Mouse (Mus musculus): ENCODE results near the gene Tab2.
A peak's percentile ranks its signal among the peaks of the same experiment; 100 is the strongest.

The Tab2 gene

DNA sequence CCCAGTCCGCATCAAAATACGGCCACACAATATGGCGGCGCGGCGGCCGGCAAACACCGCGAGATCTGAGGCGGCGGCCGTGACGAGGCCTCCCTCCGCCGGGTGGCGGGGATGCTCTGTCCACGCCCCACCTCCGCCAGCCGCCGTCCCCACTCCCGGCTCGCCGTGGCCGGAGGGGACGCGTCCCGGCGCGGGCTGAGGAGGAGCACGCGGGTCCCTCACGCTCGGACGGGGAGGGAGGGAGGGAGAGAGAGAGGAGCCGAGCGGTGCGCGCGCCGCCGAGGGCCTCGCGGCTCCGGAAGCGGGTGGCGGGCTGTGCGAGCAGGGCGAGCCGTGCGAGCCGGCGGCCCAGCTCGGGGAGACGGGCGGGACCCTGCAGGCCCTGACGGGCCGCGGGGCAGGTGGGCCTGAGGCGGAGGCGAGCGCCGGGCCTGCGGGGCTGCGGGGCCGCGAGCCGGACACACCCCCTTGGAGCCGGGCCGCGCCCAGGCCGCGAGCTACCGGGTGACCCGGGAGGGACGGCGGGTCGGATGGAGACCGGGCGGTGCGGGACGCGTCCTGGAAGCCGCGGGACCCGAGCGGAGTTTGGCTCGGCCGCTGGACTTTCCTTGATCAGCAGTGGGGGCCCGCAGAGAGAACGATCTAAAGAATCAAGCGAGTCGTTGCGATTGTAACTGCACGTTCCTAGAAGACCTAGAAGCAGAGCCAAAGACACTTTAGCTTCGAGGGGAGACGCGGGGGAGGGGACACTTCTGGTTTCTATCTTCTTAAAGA is at the start of gene Tab2:
TSS of gene Tab2 (minus strand) at position 3 of the 774 bp plus-strand sequence.
- peak; percentile 93 for DNase-seq

DNA sequence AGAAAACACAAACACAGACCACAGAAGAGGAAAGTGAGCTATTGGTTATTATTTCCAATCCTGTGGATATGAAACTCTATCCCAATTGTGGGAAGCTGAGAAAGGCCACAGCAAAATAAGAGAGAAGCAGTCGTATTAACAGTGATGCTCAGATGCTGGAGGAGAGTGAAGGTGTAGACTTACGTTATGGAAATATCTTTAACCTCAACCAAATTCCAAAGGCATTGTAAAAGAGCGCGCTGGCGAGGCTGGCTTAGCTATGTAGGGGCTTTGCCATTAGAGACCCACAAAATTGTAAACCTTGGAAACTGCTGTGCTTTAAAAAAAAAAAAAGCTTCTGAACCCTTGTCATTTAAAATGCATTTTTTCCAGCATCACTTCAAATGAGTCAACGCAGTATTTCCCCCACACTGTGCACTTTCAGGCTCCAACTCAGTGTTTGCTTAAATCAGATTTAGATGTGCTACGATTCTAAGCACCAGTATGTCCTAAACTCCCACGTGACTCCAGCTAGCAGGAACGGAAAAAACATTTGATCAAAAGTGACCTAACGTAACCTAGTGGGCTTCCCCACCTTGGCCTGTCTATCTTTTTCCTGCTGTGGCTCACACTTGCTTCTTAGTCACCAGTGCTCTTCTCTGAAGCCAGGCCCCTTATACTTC is 36.4 kb upstream of the Tab2 start:
- DNase-seq, result no peak

DNA sequence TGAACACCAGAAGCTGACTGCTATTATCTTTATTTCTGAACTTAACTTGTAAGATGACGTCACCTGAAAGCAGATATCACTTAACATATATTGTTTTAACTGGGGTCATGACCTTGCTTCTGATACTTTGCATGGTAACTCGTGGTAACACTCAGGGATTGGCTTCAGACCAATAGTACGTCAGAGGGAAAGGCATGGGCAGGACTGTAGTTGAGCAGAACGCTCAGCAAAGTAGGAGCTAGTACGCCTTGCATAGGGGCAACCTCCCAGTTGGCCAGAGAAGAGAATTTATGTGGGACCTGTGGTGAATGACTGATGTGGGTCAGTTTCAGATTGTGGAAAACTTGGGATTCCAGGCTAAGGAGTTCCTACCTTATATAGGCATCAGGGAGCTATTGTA is 35.6 kb upstream of the Tab2 start:
- DNase-seq, result no peak

DNA sequence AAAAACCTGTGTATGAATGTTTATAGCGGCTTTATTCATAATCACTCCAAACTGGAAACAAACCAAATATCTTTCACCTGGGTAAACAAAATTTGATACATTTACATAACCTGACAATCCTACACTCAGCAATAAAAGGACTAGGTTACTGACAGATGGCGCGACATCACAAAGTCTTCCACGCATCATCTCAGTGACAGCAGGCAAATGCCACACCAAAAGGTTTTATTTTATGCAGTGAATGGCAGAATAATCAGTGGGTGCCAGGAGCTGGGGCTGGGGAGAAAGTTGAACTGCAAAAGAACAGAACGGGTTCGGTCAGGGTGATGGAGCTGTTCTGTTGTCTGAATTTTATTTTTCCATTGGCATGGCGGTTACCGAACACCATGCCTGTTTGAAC is 31.5 kb upstream of the Tab2 start:
- DNase-seq, result no peak

DNA sequence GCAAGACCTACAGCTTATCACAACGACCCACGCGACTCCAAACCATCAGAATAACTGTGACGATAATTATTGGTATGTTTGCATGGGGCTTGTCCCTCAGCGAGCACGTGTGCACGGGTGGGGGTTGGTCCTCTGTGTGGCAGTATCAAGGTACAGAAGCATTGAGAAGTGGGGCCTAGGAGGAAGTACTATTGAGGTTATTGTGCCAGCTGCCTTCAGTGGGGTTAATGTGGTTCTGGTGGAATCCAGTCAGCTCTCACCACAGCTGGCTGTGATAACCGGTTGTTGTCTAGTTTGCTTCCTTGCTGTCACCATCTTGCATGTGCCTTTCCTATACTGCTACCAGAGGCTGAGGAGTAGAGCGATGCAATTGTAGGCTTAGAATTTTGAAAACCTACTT is 20.4 kb upstream of the Tab2 start:
- peak; percentile 20 for DNase-seq

DNA sequence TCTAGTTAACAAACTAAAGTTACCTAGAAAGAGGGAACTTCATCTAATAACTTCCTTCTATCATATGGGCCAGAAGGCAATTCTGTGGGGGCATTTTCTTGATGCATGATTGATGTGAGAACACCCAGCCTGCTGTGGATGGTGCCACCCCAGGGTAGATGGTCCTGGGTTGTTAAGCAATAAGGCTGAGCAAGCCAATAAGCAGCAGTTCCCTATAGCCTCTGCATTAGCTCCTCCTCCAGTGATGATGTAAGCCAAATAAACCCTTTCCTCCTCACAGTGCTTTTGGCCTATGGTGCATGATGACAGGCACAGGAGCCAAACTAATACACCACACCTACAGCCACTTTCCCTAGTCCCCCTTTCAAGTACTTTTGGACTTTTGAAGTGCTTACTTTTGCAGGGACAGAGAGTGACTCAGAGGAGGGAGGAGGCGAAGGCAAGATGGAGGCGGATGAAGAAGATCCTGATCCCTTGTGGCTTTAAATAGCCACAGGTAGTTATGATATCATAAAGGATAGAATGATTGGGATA is 12.8 kb upstream of the Tab2 start:
- no peak for DNase-seq

DNA sequence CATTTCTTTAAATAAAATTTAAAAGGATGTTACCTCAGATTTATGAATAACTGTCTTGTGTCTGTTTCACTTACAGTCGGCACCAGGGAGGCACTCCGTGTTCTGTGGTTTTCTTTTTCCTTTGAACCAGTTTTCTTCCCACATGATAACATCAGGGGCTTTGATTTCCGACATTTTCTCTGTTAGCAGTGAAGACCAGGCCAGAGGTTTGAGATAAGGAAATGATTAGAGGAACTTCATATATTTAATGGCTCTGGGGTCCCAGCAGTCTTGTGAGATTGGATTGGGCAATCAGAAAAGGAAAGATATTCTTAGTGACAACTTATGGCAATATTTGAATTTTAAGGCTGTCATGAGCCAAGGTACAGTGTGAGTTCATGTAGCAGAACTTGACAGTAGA is 11.1 kb upstream of the Tab2 start:
- no peak for DNase-seq

DNA sequence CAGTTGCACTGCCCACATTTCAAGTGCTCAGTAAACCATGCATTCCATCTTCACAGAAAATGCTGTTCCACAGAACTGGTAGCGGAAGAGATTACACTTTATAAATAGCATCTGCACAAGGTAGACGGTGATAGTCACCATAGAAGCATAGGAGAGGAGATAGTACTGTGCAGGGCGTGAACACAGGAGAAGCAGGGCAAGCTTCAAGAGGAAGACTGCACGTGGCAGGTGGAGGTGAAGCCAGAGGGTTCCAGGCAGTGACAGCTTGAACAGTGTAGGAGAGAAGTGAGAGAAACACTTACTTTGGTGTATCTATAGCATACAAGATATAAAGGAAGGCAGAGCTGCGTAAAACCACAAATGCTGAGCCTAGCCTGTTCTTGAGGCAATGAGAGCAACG is 3.0 kb upstream of the Tab2 start:
- DNase-seq, result no peak

DNA sequence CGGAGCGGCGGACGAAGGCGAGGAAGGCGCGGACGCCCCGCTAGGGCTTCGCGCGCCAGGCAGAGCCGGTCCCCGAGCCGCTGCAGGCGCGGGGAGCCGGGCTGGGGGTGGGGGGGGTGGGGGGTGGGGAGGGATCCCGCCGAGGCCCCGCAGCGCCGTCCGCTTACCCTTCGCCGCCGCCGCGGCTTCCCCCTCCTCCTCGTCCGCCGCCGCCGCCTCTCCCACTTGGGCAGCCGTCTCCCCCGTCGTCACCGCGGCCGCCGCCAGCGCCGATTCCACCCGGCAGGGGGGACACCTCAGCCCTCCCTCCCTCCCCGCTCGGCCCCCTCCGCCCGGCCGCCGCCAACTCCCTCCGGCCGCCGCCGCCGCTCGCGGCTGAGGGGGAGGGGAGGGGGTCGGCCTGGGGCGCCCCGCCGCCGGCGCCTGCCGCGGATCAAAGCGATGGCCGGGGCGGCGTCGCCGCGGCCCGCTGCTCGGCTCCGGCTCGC is 352 bp downstream of the Tab2 start:
- DNase-seq, result peak; percentile 34

DNA sequence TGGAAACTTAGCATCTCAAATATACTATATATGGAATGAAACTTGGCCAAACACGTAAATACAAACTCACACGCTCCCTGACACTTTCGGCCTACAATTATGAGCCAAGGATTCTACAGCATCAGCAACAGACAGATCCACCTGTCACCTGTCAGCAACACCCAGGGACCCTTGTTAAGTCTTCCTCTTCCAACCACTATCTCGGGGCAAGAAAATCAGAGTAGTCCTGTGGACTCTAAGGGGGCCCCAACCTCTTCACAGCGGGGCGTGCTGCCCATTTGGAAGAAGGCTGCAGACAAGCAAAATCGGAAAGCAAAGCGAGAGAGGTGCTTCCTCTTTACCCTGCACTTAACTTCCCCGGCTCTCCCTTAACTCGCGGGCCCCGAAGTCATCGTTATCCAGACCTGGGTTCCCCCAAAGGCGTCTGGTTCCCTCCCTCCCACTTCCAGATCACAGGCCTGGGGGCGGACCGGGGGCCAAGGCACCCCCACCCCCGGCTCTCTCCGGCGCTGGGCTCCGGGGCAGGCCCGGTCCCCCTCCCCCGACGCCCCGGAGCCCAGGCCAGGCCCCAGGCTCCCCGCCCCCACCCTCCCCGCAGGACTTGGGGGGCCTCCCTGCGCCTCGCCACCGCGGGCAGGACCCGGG is 919 bp downstream of the Tab2 start:
- DNase-seq, result peak; percentile 38

DNA sequence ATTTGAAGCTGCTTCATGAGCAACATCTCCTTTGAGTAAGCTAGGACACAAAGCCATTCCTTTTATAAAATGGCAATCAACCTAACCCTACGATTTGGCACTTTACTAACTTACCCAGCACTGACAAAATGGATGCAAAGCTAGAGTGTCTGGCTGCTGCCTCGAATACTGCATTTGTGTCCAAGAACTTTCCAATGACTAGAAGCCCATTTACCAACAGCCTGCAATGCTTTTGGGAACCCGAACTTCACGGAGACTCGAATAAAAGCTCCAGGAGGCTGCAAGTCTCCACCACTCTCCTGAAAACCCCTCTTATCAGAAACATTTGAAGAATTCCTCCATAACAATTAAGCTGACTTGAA is 1.4 kb downstream of the Tab2 start:
- no peak for DNase-seq

DNA sequence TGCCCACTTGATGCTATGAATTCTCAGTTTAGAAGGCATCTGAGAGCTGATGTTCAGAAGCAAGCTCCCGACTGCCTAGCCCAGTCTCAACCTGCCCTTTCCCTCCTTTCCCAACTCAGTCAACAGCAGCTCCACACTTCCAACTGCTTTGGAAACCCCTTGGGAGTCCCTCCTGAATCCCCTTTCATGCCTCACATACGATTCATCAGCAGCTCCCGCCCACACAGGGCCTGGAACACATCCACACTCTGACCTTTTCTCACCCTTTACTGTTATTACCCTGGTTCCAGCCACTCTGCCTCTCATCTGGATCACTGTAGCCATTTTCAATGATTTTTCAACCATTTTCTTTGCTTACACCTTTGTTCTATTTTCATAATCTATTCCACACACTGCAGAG is 13.0 kb downstream of the Tab2 start:
- no peak for DNase-seq

DNA sequence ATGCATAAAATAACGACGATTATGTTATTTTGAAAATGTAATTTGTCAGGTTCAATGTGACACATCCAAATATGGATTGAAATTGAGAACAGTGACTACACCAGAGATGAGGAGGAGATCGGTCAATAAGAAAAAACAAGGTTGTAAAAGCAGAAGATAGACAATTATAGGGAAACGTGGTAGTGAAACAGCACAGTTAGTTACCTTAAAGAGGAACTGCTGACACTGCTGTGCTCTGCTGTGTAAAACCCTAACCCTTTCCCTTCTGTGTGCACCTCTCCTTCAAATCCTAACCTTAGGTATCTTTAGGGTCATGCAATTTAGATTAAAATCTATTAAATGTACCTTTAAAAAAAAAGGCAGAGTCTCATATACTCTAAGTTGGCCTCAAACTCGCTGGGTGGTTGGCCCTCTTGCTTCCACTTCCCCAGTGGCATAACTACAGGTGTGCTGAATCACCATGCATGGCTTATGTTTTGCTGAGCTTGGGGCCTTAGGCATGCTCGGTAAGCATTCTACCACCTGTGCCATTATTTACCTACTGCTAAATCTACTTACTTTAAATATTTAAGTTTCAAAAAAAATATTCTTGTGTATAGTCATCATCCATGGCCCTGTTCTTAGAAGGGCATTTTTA is 19.4 kb downstream of the Tab2 start:
- no peak for DNase-seq

DNA sequence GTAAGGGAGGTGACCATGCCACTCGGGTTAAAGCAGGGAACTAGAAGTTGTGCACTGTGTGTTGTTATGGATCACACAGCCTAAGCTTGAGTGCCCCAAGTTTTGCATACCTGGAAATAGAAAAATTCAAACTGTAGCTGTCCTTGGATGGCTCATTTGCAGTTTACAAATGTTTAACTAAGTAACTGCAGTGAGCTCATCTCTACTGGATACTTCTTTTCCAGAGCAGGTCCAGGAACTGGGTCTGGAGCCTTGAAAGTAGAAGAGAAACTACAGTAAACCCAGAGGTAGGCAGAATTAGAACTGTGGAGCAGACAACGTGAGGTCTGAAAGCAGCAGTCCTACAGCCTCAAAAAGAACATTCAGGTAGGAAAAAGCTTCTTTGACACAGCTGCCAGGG is 23.1 kb downstream of the Tab2 start:
- peak; percentile 29 for DNase-seq

DNA sequence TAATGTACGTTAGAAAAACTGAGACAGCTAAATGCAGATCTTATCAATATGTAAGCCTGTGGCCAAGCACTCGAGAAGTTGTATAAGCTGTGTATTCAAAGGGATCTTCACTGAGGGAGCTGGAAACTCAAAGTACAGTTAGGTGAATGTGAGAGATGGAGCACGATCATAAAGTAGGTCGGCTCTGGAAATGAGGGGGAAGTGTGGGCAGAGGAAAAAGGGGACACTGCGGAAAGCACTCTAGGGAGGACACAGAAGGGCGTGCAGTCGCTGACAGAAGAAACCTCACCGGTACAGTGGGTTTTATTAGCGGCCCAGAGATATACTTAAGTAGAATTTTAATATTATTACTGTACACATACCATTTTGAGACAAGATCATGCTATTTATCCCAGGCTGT is 27.0 kb downstream of the Tab2 start:
- no peak for DNase-seq

DNA sequence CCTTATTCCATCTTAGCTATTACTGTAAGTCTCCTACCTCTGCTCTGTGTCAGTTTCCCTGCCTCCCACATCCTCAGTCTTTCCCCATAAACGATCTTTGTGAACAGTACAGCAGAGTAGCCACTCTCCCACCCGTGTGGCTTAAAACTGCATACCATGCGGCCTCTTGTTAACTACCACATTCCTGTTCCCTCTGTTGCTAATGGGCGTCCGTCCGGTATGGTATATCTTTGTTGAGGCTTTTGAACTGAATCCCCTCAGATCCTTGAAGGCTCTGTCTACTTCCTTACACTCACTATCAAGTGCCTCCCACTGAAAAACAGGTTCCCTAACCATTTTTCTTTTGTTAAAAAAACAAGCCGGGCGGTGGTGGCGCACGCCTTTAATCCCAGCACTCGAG is 30.5 kb downstream of the Tab2 start:
- no peak for DNase-seq

DNA sequence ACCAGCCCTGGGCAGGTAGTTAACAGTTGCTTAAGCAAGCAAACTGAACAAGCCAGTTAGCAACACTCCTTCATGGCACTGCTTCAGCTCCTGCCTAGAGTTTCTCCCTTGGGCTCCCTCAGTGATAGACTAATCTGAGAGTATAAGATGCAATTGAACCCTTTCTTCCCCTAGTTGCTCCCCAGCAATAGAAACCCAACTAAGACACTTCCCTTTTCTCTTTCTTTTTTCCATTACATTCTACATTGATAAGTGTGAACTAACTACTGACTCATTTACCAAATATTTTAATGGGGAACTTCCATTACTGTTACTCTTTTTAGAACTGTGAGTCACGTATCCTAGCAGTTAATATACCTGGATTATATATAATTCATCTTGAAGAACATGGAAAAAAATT is 32.6 kb downstream of the Tab2 start:
- no peak for DNase-seq

DNA sequence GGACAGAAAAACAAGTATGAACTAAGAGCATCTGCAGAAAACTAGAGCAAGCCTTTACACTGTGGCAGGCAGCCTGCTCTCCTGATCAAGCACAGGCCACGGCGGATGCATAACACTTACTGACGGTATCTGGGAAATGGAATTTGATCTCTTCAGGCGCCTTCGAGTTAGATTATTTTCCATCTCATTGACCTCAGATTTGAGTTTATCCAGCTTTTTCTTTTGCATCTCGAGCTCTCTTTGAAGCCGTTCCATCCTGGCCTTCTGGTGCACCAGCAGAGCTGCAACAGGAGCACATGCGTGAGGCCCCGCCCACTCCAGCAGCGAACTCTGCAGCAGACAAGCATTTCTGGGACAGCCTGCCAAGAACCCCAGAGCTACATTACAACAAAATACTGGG is 44.8 kb downstream of the Tab2 start:
- DNase-seq, result peak; percentile 25

DNA sequence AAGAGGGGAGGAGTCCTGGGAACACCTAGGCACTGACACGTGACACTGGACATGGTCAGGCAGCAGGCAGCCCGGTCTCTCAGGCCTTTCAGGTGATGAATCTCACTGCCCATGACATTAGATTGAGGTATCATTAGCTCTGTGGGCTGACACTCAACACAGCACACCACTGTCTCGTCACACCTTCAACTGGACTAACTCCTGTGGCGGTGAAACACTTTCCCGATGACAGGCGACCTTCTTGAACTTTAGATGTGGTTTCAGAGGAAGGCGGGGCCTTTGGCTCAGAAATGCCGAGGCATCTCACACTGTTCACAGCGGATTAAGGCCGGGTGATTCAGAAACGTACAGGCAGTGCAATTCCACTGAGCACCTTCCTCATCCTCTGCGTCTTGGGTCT is 48.9 kb downstream of the Tab2 start:
- DNase-seq, result no peak

DNA sequence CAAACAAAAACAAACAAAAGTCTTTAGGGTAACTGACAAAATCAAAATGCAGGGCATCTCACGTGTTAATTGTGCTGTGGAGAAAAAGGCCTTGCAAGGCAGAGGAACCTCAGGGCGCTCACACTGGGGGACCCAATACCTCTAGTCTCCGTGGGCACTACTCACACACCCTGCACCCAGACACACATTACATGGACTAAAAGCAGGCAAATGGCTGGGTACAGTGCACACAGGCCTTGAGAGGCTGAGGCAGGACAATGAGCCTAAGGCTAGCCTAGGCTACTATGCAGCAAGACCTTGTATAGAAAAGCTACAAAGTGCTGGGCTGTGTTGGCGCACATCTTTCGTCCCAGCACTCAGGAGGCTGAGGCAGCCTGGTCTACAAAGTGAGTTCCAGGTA is 51.9 kb downstream of the Tab2 start:
- no peak for DNase-seq

DNA sequence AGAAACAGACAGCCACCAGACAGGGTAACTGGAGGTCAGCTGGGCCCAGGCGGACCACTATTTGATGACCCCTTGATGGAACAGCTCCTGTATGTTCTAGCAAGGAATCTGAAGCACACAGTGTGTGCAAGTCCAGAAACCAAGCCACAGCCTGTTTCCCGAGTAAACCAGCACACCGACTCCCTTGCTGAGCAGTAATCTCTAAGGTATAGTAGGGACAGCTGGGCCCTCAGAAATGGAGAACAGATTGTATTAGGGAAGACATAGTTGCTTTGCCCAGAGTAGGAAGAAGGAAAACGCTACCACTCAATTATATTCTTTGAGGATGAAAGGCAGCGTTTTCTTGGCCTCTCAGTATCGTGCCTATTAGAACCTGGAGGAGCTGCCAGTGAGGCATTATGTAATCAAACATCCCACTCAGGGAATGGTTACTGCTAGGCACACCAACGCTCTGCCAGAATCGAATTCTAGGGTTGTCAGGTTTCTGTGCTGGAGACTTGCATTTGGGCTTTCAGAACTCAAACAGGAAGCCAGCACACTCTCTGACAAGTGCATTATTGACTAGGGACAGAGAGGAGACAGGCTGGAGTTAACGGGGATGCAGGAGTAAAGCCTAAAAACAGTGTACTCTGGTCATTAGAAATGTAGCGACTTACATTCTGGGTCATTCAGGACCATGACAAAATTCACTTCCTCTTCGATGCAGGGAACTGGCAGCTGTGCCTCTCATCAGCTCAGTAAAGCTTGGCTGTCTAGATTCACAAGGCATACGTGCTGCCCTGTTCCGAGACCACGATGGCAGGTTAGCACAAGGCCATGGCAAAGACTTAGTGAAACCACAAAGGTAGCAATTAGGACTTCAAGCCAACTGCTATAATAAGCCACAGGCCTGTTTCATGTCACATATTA is 55.1 kb downstream of the Tab2 start:
- no peak for DNase-seq

DNA sequence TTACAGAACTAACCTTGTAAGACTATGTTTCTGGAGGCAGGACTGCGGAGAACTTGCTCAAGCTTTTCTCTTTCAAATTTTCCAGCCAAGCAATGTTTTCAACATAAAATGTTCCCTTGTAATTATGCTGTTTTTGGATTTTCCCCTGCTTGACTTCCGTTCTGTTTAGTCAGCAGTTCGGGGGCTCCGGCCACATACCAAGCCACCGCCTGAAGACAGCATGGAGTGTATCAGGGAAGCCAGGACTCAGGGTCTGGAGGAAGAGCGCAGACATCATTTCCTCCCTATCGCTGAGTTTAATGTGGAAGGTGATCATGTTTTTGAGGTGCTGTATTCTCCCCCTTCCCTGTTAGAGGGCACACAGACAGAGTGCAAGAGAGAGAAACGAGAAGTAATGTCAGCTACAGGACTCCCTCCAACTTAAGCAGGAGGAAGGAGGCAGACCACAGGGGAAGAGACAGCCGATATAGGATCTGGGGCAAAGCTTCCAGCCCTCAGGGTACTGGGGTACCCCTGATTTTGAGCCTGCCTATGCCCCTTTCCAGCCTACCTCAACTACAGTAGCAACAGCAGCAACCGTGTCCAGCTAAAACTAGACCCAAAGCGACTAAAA is 67.7 kb downstream of the Tab2 start:
- DNase-seq, result no peak

Data from kidney, adult 9 months (tissue).